Mouse (Mus musculus) liver, adult 2 months (tissue): Measurements from ENCODE around the gene Olfr918. TPM values are rescaled to one million over a fixed set of nuclear protein-coding genes. Genes with fewer than 3 reads are reported as not detected.

Experiments
- DNase-seq: peaks from one replicate; pipeline ENCODE4 v3.0.0-alpha.2; 2011; ENCODE audit warnings: low read depth, low spot score; ENCODE audit errors: extremely low read depth
- H3K27ac ChIP-seq: fragments of 200-500 bp; replicated peaks from 2 replicates; pipeline ENCODE4 v1.5.1; 2012; ENCODE audit warnings: low read depth, mild to moderate bottlenecking, control low read depth, inconsistent platforms, low read length; ENCODE audit not compliant: insufficient read depth
- H3K27me3 ChIP-seq: fragments of 200-500 bp; 2 replicates; pipeline ENCODE4 v1.6.1; 2012; ENCODE audit warnings: mild to moderate bottlenecking, moderate library complexity, low read length, inconsistent platforms; ENCODE audit not compliant: control insufficient read depth, insufficient read depth
- H3K36me3 ChIP-seq: fragments of 200-500 bp; 2 replicates; pipeline ENCODE4 v1.6.1; 2012; ENCODE audit warnings: low read length, inconsistent platforms; ENCODE audit not compliant: control insufficient read depth, insufficient read depth
- H3K4me1 ChIP-seq: fragments of 200-500 bp; 2 replicates; pipeline ENCODE4 v1.6.1; 2011; ENCODE audit warnings: low read length; ENCODE audit not compliant: control insufficient read depth, insufficient read depth
- H3K4me3 ChIP-seq: fragments of 200-500 bp; 2 replicates; pipeline ENCODE4 v1.5.1; 2011; ENCODE audit warnings: low read depth, mild to moderate bottlenecking, control low read depth, low read length, moderate library complexity; ENCODE audit not compliant: insufficient read depth
- H3K79me2 ChIP-seq: fragments of 200-500 bp; 2 replicates; pipeline ENCODE4 v1.6.1; 2012; ENCODE audit warnings: inconsistent platforms, mild to moderate bottlenecking, low read length, moderate library complexity; ENCODE audit not compliant: control insufficient read depth, insufficient read depth
- H3K9ac ChIP-seq: fragments of 200-500 bp; 2 replicates; pipeline ENCODE4 v1.6.1; 2012; ENCODE audit warnings: low read depth, mild to moderate bottlenecking, control low read depth, inconsistent platforms, low read length
- CTCF ChIP-seq: fragments of 200-500 bp; IDR thresholded peaks from 2 replicates; pipeline ENCODE4 v1.5.1; 2011; ENCODE audit warnings: low read depth, low read length, control low read depth
- POLR2A ChIP-seq: fragments of 200-500 bp; IDR thresholded peaks from 2 replicates; pipeline ENCODE4 v1.6.1; 2011; ENCODE audit warnings: low read length, control low read depth; ENCODE audit not compliant: insufficient read depth; ENCODE audit errors: extremely low read depth
- WGBS: fragments of 180-500 bp; shearing (Covaris S2); methylation state at CpG from one replicate; pipeline ENCODE4 v1.1.7; 2018; 5-methylcytosine and 5-hydroxymethylcytosine counted together
- polyA plus RNA-seq: library from polyadenylated mRNA; depleted of rRNA; stranded (reverse); fragments of >200 nt; gene quantifications from 2 replicates; pipeline ENCODE4 v1.2.3, GENCODE M21; 2012; rRNA removed
- total RNA-seq: library from RNA; depleted of rRNA; stranded (reverse); fragments of >200 nt; gene quantifications from 2 replicates; pipeline ENCODE4 v1.2.3, GENCODE M21; 2014; rRNA removed

Gene Olfr918
- total and polyA plus RNA-seq, 2 experiments, result not detected

DNA sequence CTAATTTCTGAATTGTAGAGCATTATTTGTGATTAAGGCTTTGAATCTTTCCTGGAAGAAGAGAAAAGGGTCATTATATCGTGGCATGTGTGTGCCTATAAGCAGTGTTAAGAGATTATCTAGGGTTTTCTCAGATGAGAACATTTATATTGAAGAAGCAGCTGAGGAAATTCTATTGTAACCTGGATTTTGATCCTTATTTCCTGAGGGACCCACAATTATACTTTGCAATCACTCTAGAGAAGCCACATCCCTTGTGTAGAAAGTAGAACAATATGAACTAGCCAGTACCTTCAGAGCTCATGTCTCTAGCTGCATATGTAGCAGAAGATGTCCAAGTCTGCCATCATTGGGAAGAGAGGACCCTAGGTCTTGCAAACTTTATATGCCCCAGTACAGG, 14.6 kb downstream of the Olfr918 start, which contains the start of gene Olfr916:
Gene Olfr916 (minus strand): TSS at position 101 of the 400 bp plus-strand sequence.
- H3K4me1 ChIP-seq, result no peaks in the 10 kb centered on the region

DNA sequence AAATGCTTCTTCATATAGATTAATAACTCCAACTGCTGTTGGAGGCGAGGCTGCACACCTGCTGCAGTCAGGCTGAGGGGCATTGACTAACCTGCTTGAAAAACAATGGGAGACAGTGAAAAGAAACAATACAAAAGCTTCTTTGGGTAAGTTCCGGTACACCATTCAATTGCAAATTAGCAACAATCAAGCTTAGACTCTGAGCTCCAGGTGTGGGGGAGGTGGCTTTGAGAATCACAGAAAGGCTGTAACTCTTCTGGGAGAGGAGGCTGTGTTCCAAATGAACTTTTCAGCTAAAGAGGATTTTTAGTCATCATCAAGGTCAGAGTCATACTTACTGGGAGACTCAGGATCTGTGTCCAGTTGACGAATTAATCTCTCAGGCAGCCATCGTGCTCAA, 42.0 kb downstream of the Olfr918 start:
- Histone ChIP-seq H3K79me2 (no peaks in the 10 kb centered on the region), H3K27ac (no peak overlapping the region), H3K27me3 (no peaks in the 10 kb centered on the region), H3K4me1 (no peaks in the 10 kb centered on the region), H3K36me3 (no peaks in the 10 kb centered on the region), H3K9ac (no peak overlapping the region), H3K4me3 (no peak overlapping the region)
- 81% methylated on average over 4 of the region's 4 CpGs for WGBS
- DNase-seq, result no peak
- TF ChIP-seq POLR2A (no peak), CTCF (no peak)

More for the DNA sequence above, 14.6 kb downstream of the Olfr918 start, which contains the start of gene Olfr916:
- TF ChIP-seq POLR2A (no peak), CTCF (no peak)
- no peak for DNase-seq
- 56% methylated on average over 1 of the region's 1 CpGs for WGBS
- no peak within 1 kb of the TSS for H3K9ac ChIP-seq
- no peak within 1 kb of the TSS for H3K4me3 ChIP-seq
- H3K27ac ChIP-seq, result no peak within 1 kb of the TSS
- no peaks in the 10 kb centered on the region for H3K36me3 ChIP-seq
- no peaks in the 10 kb centered on the region for H3K79me2 ChIP-seq
- H3K27me3 ChIP-seq, result no peaks in the 10 kb centered on the region

Other genes starting within 250 kb of the Olfr918 start
- gene Olfr901, start 245.1 kb downstream of the Olfr918 start, total RNA-seq, result not detected in 2 replicates
- not detected in 2 replicates for gene Olfr901, start 245.1 kb downstream of the Olfr918 start, polyA plus RNA-seq
- not detected in 2 replicates for gene Olfr902, start 226.9 kb downstream of the Olfr918 start, total RNA-seq
- gene Olfr902, start 226.9 kb downstream of the Olfr918 start, polyA plus RNA-seq, result not detected in 2 replicates
- not detected in 2 replicates for gene Olfr904, start 211.5 kb downstream of the Olfr918 start, total RNA-seq
- gene Olfr904, start 211.5 kb downstream of the Olfr918 start, polyA plus RNA-seq, result not detected in 2 replicates
- not detected in 2 replicates for gene Olfr905, start 203.5 kb downstream of the Olfr918 start, total RNA-seq
- gene Olfr905, start 203.5 kb downstream of the Olfr918 start, polyA plus RNA-seq, result not detected in 2 replicates
- not detected in 2 replicates for gene Olfr906, start 187.5 kb downstream of the Olfr918 start, total RNA-seq
- not detected in 2 replicates for gene Olfr906, start 187.5 kb downstream of the Olfr918 start, polyA plus RNA-seq
- not detected in 2 replicates for gene Olfr907, start 178.8 kb downstream of the Olfr918 start, total RNA-seq
- not detected in 2 replicates for gene Olfr907, start 178.8 kb downstream of the Olfr918 start, polyA plus RNA-seq
- gene Olfr911-ps1, start 153.0 kb downstream of the Olfr918 start, total RNA-seq, result not detected in 2 replicates
- not detected in 2 replicates for gene Olfr911-ps1, start 153.0 kb downstream of the Olfr918 start, polyA plus RNA-seq
- not detected in 2 replicates for gene Olfr910, start 136.8 kb downstream of the Olfr918 start, total RNA-seq
- not detected in 2 replicates for gene Olfr910, start 136.8 kb downstream of the Olfr918 start, polyA plus RNA-seq
- gene Olfr912, start 94.4 kb downstream of the Olfr918 start, total RNA-seq, result not detected in 2 replicates
- not detected in 2 replicates for gene Olfr912, start 94.4 kb downstream of the Olfr918 start, polyA plus RNA-seq
- not detected in 2 replicates for gene Olfr913, start 81.8 kb downstream of the Olfr918 start, total RNA-seq
- not detected in 2 replicates for gene Olfr913, start 81.8 kb downstream of the Olfr918 start, polyA plus RNA-seq
- not detected in 2 replicates for gene Olfr914, start 69.5 kb downstream of the Olfr918 start, total RNA-seq
- not detected in 2 replicates for gene Olfr914, start 69.5 kb downstream of the Olfr918 start, polyA plus RNA-seq
- gene Olfr916, start 14.7 kb downstream of the Olfr918 start, total RNA-seq, result not detected in 2 replicates
- gene Olfr916, start 14.7 kb downstream of the Olfr918 start, polyA plus RNA-seq, result not detected in 2 replicates
- not detected in 2 replicates for gene Olfr917, start 8.8 kb downstream of the Olfr918 start, total RNA-seq
- not detected in 2 replicates for gene Olfr917, start 8.8 kb downstream of the Olfr918 start, polyA plus RNA-seq
- not detected in 2 replicates for gene Olfr919, start 29.1 kb upstream of the Olfr918 start, total RNA-seq
- gene Olfr919, start 29.1 kb upstream of the Olfr918 start, polyA plus RNA-seq, result not detected in 2 replicates
- gene Vwa5a, start 43.7 kb upstream of the Olfr918 start, total RNA-seq, result 20.2 and 22.9 TPM in 2 replicates
- 6.8 and 8.3 TPM in 2 replicates for gene Vwa5a, start 43.7 kb upstream of the Olfr918 start, polyA plus RNA-seq
- gene Olfr920, start 77.7 kb upstream of the Olfr918 start, total RNA-seq, result 0.07 and 0.09 TPM in 2 replicates
- gene Olfr920, start 77.7 kb upstream of the Olfr918 start, polyA plus RNA-seq, result 0.01 TPM in 2 replicates
- not detected in 2 replicates for gene Olfr921, start 98.5 kb upstream of the Olfr918 start, total RNA-seq
- gene Olfr921, start 98.5 kb upstream of the Olfr918 start, polyA plus RNA-seq, result not detected in 2 replicates
- not detected in 2 replicates for gene Olfr922, start 140.0 kb upstream of the Olfr918 start, total RNA-seq
- not detected in 2 replicates for gene Olfr922, start 140.0 kb upstream of the Olfr918 start, polyA plus RNA-seq
- not detected in 2 replicates for gene Olfr923, start 151.9 kb upstream of the Olfr918 start, total RNA-seq
- gene Olfr923, start 151.9 kb upstream of the Olfr918 start, polyA plus RNA-seq, result not detected in 2 replicates
- gene Olfr924, start 169.8 kb upstream of the Olfr918 start, total RNA-seq, result not detected in 2 replicates
- gene Olfr924, start 169.8 kb upstream of the Olfr918 start, polyA plus RNA-seq, result not detected in 2 replicates
- gene Olfr26, start 180.5 kb upstream of the Olfr918 start, total RNA-seq, result not detected in 2 replicates
- gene Olfr26, start 180.5 kb upstream of the Olfr918 start, polyA plus RNA-seq, result not detected in 2 replicates
- gene Olfr926, start 202.5 kb upstream of the Olfr918 start, total RNA-seq, result not detected in 2 replicates
- gene Olfr926, start 202.5 kb upstream of the Olfr918 start, polyA plus RNA-seq, result not detected in 2 replicates